Comparison of ENCODE assay signal across 12 mouse cellular contexts in the genomic region with DNA sequence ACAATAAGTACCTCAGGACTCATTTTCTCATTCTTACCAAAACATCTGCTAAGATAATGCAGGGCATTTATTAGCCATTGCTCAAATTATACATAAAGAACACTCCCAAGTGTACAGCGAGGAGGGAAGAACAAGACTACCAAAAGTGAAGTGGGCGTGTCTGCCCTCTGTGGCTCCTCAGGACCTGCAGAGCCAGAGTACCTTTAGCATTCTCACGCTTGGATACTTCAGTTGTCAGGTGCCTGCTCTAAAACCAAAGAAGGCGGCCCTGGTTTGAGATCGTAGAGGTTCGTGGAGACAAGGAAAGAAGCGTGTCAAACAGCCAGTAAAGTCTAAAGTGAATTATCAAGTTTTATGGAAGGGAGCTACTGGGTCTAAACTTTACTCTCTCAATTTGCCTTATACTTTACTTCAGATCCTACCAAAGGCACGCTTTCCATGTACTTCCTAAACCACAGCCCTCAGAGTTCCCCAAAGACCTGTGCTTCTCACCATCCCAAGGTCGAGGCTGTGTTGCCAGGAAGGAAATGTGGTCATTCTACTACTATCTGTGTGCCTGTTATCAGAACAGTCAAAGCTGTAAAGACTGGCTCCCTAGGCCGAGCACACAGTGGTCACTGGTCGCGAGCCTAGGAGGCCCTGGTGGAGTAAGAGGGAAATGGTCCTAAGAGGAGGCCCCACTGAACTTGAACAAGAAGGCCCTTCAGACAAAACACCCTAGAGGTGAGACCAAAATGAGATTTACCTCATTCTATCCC. TPM values are rescaled to one million over a fixed set of nuclear protein-coding genes. Genes with fewer than 3 reads are reported as not detected.
DNase-seq lines count a peak whose midpoint lies in the region; ATAC-seq and TF ChIP-seq lines count a peak whose summit lies in the region.
"Had no signal": no experiment of that assay in that cellular context is flagged by ENCODE, and none has a peak within 500 bp of the region (broad histone marks: within the 10 kb centered on the region; RNA-seq: fewer than 3 reads in every experiment).

No protein-coding gene starts in this region.

- no peaks in the 10 kb centered on the region for H3K9me3 ChIP-seq in heart, embryonic 11.5 days (replicated peaks; ENCODE audit: control insufficient read depth, low read length)
- H3K9me3 ChIP-seq in liver, embryonic 14.5 days (ENCODE audit: control insufficient read depth, low read length), result no peaks in the 10 kb centered on the region
- H3K9me3 ChIP-seq: neural tube, embryonic 12.5 days had no signal

- peaks cover 44% of the 10 kb centered on the region for H3K4me1 ChIP-seq in heart, embryonic 11.5 days (ENCODE audit: control insufficient read depth, insufficient read depth, low read length)
- H3K4me1 ChIP-seq in liver, embryonic 14.5 days (replicated peaks; ENCODE audit: control insufficient read depth in 2 of 2, insufficient read depth in 2 of 2, low read length in 1 of 2), result peaks cover 10 to 29% of the 10 kb centered on the region in 2 experiments
- H3K4me1 ChIP-seq: neural tube, embryonic 12.5 days had no signal

- TF ChIP-seq CTCF in liver, embryonic 14.5 days (IDR thresholded peaks at IDR 0.05; ENCODE audit: low read depth), result 0 out of 2 replicates have a peak, but pooled peaks have one; percentile 27

- H3K36me3 ChIP-seq in heart, embryonic 11.5 days (ENCODE audit: control insufficient read depth, insufficient read depth, low read length), result no peaks in the 10 kb centered on the region
- H3K36me3 ChIP-seq in liver, embryonic 14.5 days (replicated peaks; ENCODE audit: control insufficient read depth, insufficient read depth, low read depth), result no peaks in the 10 kb centered on the region
- H3K36me3 ChIP-seq: neural tube, embryonic 12.5 days had no signal

- H3K4me2 ChIP-seq in heart, embryonic 11.5 days, result no peak overlapping the region; the same call in 1 of the 2 replicates
- H3K4me2 ChIP-seq in liver, embryonic 14.5 days (ENCODE audit: low read depth), result peak overlapping the region; percentile 30; the same call in 1 of the 2 replicates
- H3K4me2 ChIP-seq: hindbrain, embryonic 14.5 days; midbrain, embryonic 11.5 days; neural tube, embryonic 12.5 days had no signal

- no peak for DNase-seq in heart, postnatal 4 days
- peak; percentile 85 for DNase-seq in 416B (ENCODE audit: low read depth)
- no peak for DNase-seq in liver, embryonic 14.5 days (ENCODE audit: low read depth in 3 of 3, low spot score in 3 of 3)
- DNase-seq in layer of hippocampus, postnatal 10 days (ENCODE audit: low spot score in 2 of 2), result no peak
- no peak for DNase-seq in urinary bladder, postnatal 14 days (ENCODE audit: low spot score)
- DNase-seq: cerebellum, adult 8-10 months had no signal

- H3K27ac ChIP-seq in heart, embryonic 11.5 days (ENCODE audit: low read depth, low read length), result peak overlapping the region; percentile 67
- no peak overlapping the region; the same call in 1 of the 2 replicates for H3K27ac ChIP-seq in liver, embryonic 14.5 days
- H3K27ac ChIP-seq: hindbrain, embryonic 14.5 days; neural tube, embryonic 12.5 days had no signal

- no peaks in the 10 kb centered on the region for H3K27me3 ChIP-seq in heart, embryonic 11.5 days (ENCODE audit: control insufficient read depth, insufficient read depth, low read length)
- no peaks in the 10 kb centered on the region for H3K27me3 ChIP-seq in liver, embryonic 14.5 days (ENCODE audit: control insufficient read depth, insufficient read depth, low read length)
- H3K27me3 ChIP-seq: neural tube, embryonic 12.5 days had no signal

- no peak overlapping the region for H3K4me3 ChIP-seq in heart, embryonic 11.5 days (ENCODE audit: low read depth, low read length)
- no peak overlapping the region for H3K4me3 ChIP-seq in liver, embryonic 14.5 days (ENCODE audit: insufficient read depth in 1 of 2, low read depth in 2 of 2, low read length in 2 of 2)
- H3K4me3 ChIP-seq: neural tube, embryonic 12.5 days had no signal

- WGBS in heart, embryonic 11.5 days (ENCODE audit: insufficient replicate concordance), result 51% methylated on average over 12 of the region's 12 CpGs
- 30% methylated on average over 12 of the region's 12 CpGs for WGBS in liver, embryonic 14.5 days (ENCODE audit: insufficient replicate concordance)

- no peak overlapping the region; the same call in 1 of the 2 replicates for H3K9ac ChIP-seq in heart, embryonic 11.5 days (ENCODE audit: low read depth, low read length)
- no peak overlapping the region for H3K9ac ChIP-seq in liver, embryonic 14.5 days (replicated peaks)
- H3K9ac ChIP-seq: hindbrain, embryonic 14.5 days; neural tube, embryonic 12.5 days had no signal

- no peak for TF ChIP-seq EP300 in liver, embryonic 14.5 days (IDR thresholded peaks at IDR 0.05; ENCODE audit: low read depth)

- ATAC-seq in heart, embryonic 11.5 days (replicated peaks; ENCODE audit: insufficient number of reproducible peaks, low FRiP score, low TSS enrichment), result peak; percentile 45
- ATAC-seq in granulocyte monocyte progenitor cell, adult 5-6 weeks (replicated peaks; ENCODE audit: poor library complexity, severe bottlenecking), result peak; percentile 36
- peak; percentile 54 for ATAC-seq in liver, embryonic 14.5 days (ENCODE audit: insufficient read depth)
- ATAC-seq in frontal cortex, adult (ENCODE audit: low TSS enrichment), result no peak

RNA-seq across cellular contexts. Expression of a gene that starts 39.4 kb away (rescaled TPM):
- 21.2 and 23.2 TPM in 2 replicates for polyA plus RNA-seq in heart, embryonic 11.5 days (2014; fragmentation: Nextera tagmentation; extraction: Ambion mirVana)
- 10 to 100 TPM; 50.3 to 51.3 TPM for total RNA-seq in heart, postnatal 4 days (2021)
- 3.5 and 6.4 TPM in 2 replicates for total RNA-seq in granulocyte monocyte progenitor cell, adult 5-6 weeks (2014; fragmentation: Nextera tagmentation)
- total RNA-seq in granulocyte monocyte progenitor cell, adult 5-6 weeks (2017), result 12.2 and 21.8 TPM in 2 replicates
- 3.1 and 4.6 TPM in 2 replicates for polyA plus RNA-seq in liver, embryonic 14.5 days (2012; rRNA removed)
- 4.6 and 6.1 TPM in 2 replicates for polyA plus RNA-seq in liver, embryonic 14.5 days (2014; fragmentation: Nextera tagmentation; extraction: Ambion mirVana)
- total RNA-seq in layer of hippocampus, postnatal 10 days (2021), result 1 to 10 TPM; 8.0 to 8.8 TPM
